Mouse (Mus musculus): Measurements from ENCODE around the gene Atxn7l1. TPM values are rescaled to one million over a fixed set of nuclear protein-coding genes. Genes with fewer than 3 reads are reported as not detected.

The Atxn7l1 gene
- polyA plus RNA-seq, 1 experiment from 2014 or later = 21.3 TPM

GRCm38 (mm10) chr12:33220509-33221051 lies 73.1 kb downstream of the Atxn7l1 start:
- H3K36me3 ChIP-seq (ENCODE audit: control insufficient read depth, insufficient read depth, low read length) = no peaks in the 10 kb centered on the region; the same call in 1 of the 2 replicates
- peak; percentile 64 for DNase-seq (ENCODE audit: low spot score)
- ATAC-seq (ENCODE audit: insufficient read depth, low FRiP score, low TSS enrichment) = peak; percentile 45
- H3K4me2 ChIP-seq (ENCODE audit: low read depth) = no peak overlapping the region
- H3K27ac ChIP-seq (ENCODE audit: low read depth, low read length) = peak overlapping the region; percentile 21; the same call in 1 of the 2 replicates
- H3K9ac ChIP-seq (ENCODE audit: low read length) = no peak overlapping the region
- 68% methylated on average over 11 of the region's 11 CpGs for WGBS
- H3K9me3 ChIP-seq (ENCODE audit: control insufficient read depth, low read length) = no peaks in the 10 kb centered on the region
- H3K4me1 ChIP-seq (ENCODE audit: control insufficient read depth, insufficient read depth, low read length) = peaks cover 12% of the 10 kb centered on the region
- H3K27me3 ChIP-seq (ENCODE audit: control insufficient read depth, insufficient read depth, low read length) = no peaks in the 10 kb centered on the region
- no peak overlapping the region for H3K4me3 ChIP-seq (ENCODE audit: low read depth, low read length)

GRCm38 (mm10) chr12:33222187-33222586 lies 74.7 kb downstream of the Atxn7l1 start:
- H3K27me3 ChIP-seq (ENCODE audit: control insufficient read depth, insufficient read depth, low read length) = no peaks in the 10 kb centered on the region
- 0 out of 2 replicates have a peak overlapping the region, but pooled peaks have one; percentile 62 for H3K27ac ChIP-seq (ENCODE audit: low read depth, low read length)
- no peak overlapping the region for H3K4me3 ChIP-seq (ENCODE audit: low read depth, low read length)
- no peak overlapping the region for H3K4me2 ChIP-seq (ENCODE audit: low read depth)
- DNase-seq (ENCODE audit: low spot score) = no peak
- 66% methylated on average over 7 of the region's 7 CpGs for WGBS
- H3K36me3 ChIP-seq (ENCODE audit: control insufficient read depth, insufficient read depth, low read length) = no peaks in the 10 kb centered on the region; the same call in 1 of the 2 replicates
- H3K4me1 ChIP-seq (ENCODE audit: control insufficient read depth, insufficient read depth, low read length) = peaks cover 13% of the 10 kb centered on the region
- H3K9ac ChIP-seq (ENCODE audit: low read length) = no peak overlapping the region
- ATAC-seq (ENCODE audit: insufficient read depth, low FRiP score, low TSS enrichment) = no peak
- H3K9me3 ChIP-seq (ENCODE audit: control insufficient read depth, low read length) = no peaks in the 10 kb centered on the region

- Histone ChIP-seq H3K4me3 (ENCODE audit: low read depth, low read length) (no peak overlapping the region), H3K27ac (ENCODE audit: low read depth, low read length) (0 out of 2 replicates have a peak overlapping the region, but pooled peaks have one; percentile 29), H3K4me2 (ENCODE audit: low read depth) (no peak overlapping the region), H3K9me3 (ENCODE audit: control insufficient read depth, low read length) (no peaks in the 10 kb centered on the region), H3K9ac (ENCODE audit: low read length) (no peak overlapping the region), H3K27me3 (ENCODE audit: control insufficient read depth, insufficient read depth, low read length) (no peaks in the 10 kb centered on the region), H3K4me1 (ENCODE audit: control insufficient read depth, insufficient read depth, low read length) (peaks cover 13% of the 10 kb centered on the region), H3K36me3 (ENCODE audit: control insufficient read depth, insufficient read depth, low read length) (no peaks in the 10 kb centered on the region)
- 43% methylated on average over 11 of the region's 11 CpGs for WGBS
- DNase-seq (ENCODE audit: low spot score) (peak; percentile 34), ATAC-seq (ENCODE audit: insufficient read depth, low FRiP score, low TSS enrichment) (peak; percentile 72)
Observed at GRCm38 (mm10) chr12:33225117-33225541, 77.6 kb downstream of the Atxn7l1 start.

- Histone ChIP-seq H3K4me3 (ENCODE audit: low read depth, low read length) (no peak overlapping the region), H3K27ac (ENCODE audit: low read depth, low read length) (no peak overlapping the region), H3K9ac (ENCODE audit: low read length) (no peak overlapping the region), H3K27me3 (ENCODE audit: control insufficient read depth, insufficient read depth, low read length) (no peaks in the 10 kb centered on the region), H3K36me3 (ENCODE audit: control insufficient read depth, insufficient read depth, low read length) (no peaks in the 10 kb centered on the region), H3K4me2 (ENCODE audit: low read depth) (no peak overlapping the region), H3K4me1 (ENCODE audit: control insufficient read depth, insufficient read depth, low read length) (peaks cover 13% of the 10 kb centered on the region), H3K9me3 (ENCODE audit: control insufficient read depth, low read length) (no peaks in the 10 kb centered on the region)
- no peak for ATAC-seq (ENCODE audit: insufficient read depth, low FRiP score, low TSS enrichment)
- WGBS = 83% methylated on average over 1 of the region's 1 CpGs
- DNase-seq (ENCODE audit: low spot score) = no peak
Observed at GRCm38 (mm10) chr12:33225978-33226377, 78.5 kb downstream of the Atxn7l1 start.

GRCm38 (mm10) chr12:33226596-33226995 lies 79.1 kb downstream of the Atxn7l1 start:
- H3K27me3 ChIP-seq (ENCODE audit: control insufficient read depth, insufficient read depth, low read length) = no peaks in the 10 kb centered on the region
- H3K4me2 ChIP-seq (ENCODE audit: low read depth) = no peak overlapping the region
- no peak overlapping the region for H3K4me3 ChIP-seq (ENCODE audit: low read depth, low read length)
- H3K9ac ChIP-seq (ENCODE audit: low read length) = no peak overlapping the region
- WGBS = 75% methylated on average over 9 of the region's 10 CpGs
- peaks cover 13% of the 10 kb centered on the region for H3K4me1 ChIP-seq (ENCODE audit: control insufficient read depth, insufficient read depth, low read length)
- H3K9me3 ChIP-seq (ENCODE audit: control insufficient read depth, low read length) = no peaks in the 10 kb centered on the region
- no peaks in the 10 kb centered on the region for H3K36me3 ChIP-seq (ENCODE audit: control insufficient read depth, insufficient read depth, low read length)
- DNase-seq (ENCODE audit: low spot score) (no peak), ATAC-seq (ENCODE audit: insufficient read depth, low FRiP score, low TSS enrichment) (no peak)
- H3K27ac ChIP-seq (ENCODE audit: low read depth, low read length) = no peak overlapping the region

- no peak for ATAC-seq (ENCODE audit: insufficient read depth, low FRiP score, low TSS enrichment)
Observed at GRCm38 (mm10) chr12:33235314-33235713, 87.8 kb downstream of the Atxn7l1 start.

GRCm38 (mm10) chr12:33235771-33236323 lies 88.4 kb downstream of the Atxn7l1 start:
- Histone ChIP-seq H3K27me3 (ENCODE audit: control insufficient read depth, insufficient read depth, low read length) (no peaks in the 10 kb centered on the region), H3K36me3 (ENCODE audit: control insufficient read depth, insufficient read depth, low read length) (no peaks in the 10 kb centered on the region), H3K4me3 (ENCODE audit: low read depth, low read length) (no peak overlapping the region), H3K9ac (ENCODE audit: low read length) (no peak overlapping the region), H3K4me2 (ENCODE audit: low read depth) (no peak overlapping the region), H3K4me1 (ENCODE audit: control insufficient read depth, insufficient read depth, low read length) (0 out of 2 replicates have a peak, but pooled peaks cover 3% of the 10 kb centered on the region), H3K9me3 (ENCODE audit: control insufficient read depth, low read length) (no peaks in the 10 kb centered on the region), H3K27ac (ENCODE audit: low read depth, low read length) (no peak overlapping the region; the same call in 1 of the 2 replicates)
- ATAC-seq (ENCODE audit: insufficient read depth, low FRiP score, low TSS enrichment) (no peak), DNase-seq (ENCODE audit: low spot score) (no peak)
- 61% methylated on average over 13 of the region's 13 CpGs for WGBS

More at GRCm38 (mm10) chr12:33235314-33235713, 87.8 kb downstream of the Atxn7l1 start:
- no peaks in the 10 kb centered on the region for H3K36me3 ChIP-seq (ENCODE audit: control insufficient read depth, insufficient read depth, low read length)
- no peaks in the 10 kb centered on the region for H3K9me3 ChIP-seq (ENCODE audit: control insufficient read depth, low read length)
- no peaks in the 10 kb centered on the region for H3K27me3 ChIP-seq (ENCODE audit: control insufficient read depth, insufficient read depth, low read length)
- no peak overlapping the region for H3K4me3 ChIP-seq (ENCODE audit: low read depth, low read length)
- WGBS = 82% methylated on average over 4 of the region's 4 CpGs
- 0 out of 2 replicates have a peak, but pooled peaks cover 3% of the 10 kb centered on the region for H3K4me1 ChIP-seq (ENCODE audit: control insufficient read depth, insufficient read depth, low read length)
- no peak overlapping the region for H3K9ac ChIP-seq (ENCODE audit: low read length)
- no peak overlapping the region for H3K27ac ChIP-seq (ENCODE audit: low read depth, low read length)
- no peak overlapping the region for H3K4me2 ChIP-seq (ENCODE audit: low read depth)
- no peak for DNase-seq (ENCODE audit: low spot score)

GRCm38 (mm10) chr12:33236344-33237049 lies 89.0 kb downstream of the Atxn7l1 start:
- Histone ChIP-seq H3K9me3 (ENCODE audit: control insufficient read depth, low read length) (no peaks in the 10 kb centered on the region), H3K4me3 (ENCODE audit: low read depth, low read length) (no peak overlapping the region), H3K27me3 (ENCODE audit: control insufficient read depth, insufficient read depth, low read length) (no peaks in the 10 kb centered on the region), H3K4me1 (ENCODE audit: control insufficient read depth, insufficient read depth, low read length) (0 out of 2 replicates have a peak, but pooled peaks cover 3% of the 10 kb centered on the region), H3K9ac (ENCODE audit: low read length) (no peak overlapping the region), H3K36me3 (ENCODE audit: control insufficient read depth, insufficient read depth, low read length) (no peaks in the 10 kb centered on the region), H3K4me2 (ENCODE audit: low read depth) (no peak overlapping the region), H3K27ac (ENCODE audit: low read depth, low read length) (no peak overlapping the region; the same call in 1 of the 2 replicates)
- DNase-seq (ENCODE audit: low spot score) (peak; percentile 33), ATAC-seq (ENCODE audit: insufficient read depth, low FRiP score, low TSS enrichment) (no peak)
- WGBS = 67% methylated on average over 11 of the region's 11 CpGs

All from neural tube, embryonic 11.5 days (tissue).